Mouse (Mus musculus): Measurements from ENCODE around the gene Frmd8.
"Not testable (repeated sequence)": the region's sequence is repeated elsewhere in the genome, so short reads cannot be mapped to it uniquely, and the experiment has no call there.

The Frmd8 gene

GRCm38 (mm10) chr19:5885838-5886237 is 10.8 kb upstream of the Frmd8 start:
- DNase-seq (ENCODE audit: low spot score in 2 of 2): no peak

GRCm38 (mm10) chr19:5883935-5884334 is 8.9 kb upstream of the Frmd8 start:
- DNase-seq (ENCODE audit: low spot score in 2 of 2): no peak

GRCm38 (mm10) chr19:5882079-5882478 is 7.0 kb upstream of the Frmd8 start:
- DNase-seq (ENCODE audit: low spot score in 2 of 2): not testable (repeated sequence)

GRCm38 (mm10) chr19:5881155-5881554 is 6.1 kb upstream of the Frmd8 start:
- DNase-seq (ENCODE audit: low spot score in 2 of 2): no peak

- no peak for DNase-seq (ENCODE audit: low spot score in 2 of 2)
Observed at GRCm38 (mm10) chr19:5879735-5880134, 4.7 kb upstream of the Frmd8 start.

- DNase-seq (ENCODE audit: low spot score in 2 of 2): no peak
Observed at GRCm38 (mm10) chr19:5878916-5879315, 3.8 kb upstream of the Frmd8 start.

GRCm38 (mm10) chr19:5878362-5878722 is 3.3 kb upstream of the Frmd8 start:
- no peak for DNase-seq (ENCODE audit: low spot score in 2 of 2)

- DNase-seq (ENCODE audit: low spot score in 2 of 2): peak; percentile 50 to 74
Observed at GRCm38 (mm10) chr19:5877618-5878361, 2.7 kb upstream of the Frmd8 start, which contains the start of gene Slc25a45. Gene Slc25a45 (plus strand): TSS chr19:5877808.

- no peak for DNase-seq (ENCODE audit: low spot score in 2 of 2)
Observed at GRCm38 (mm10) chr19:5874391-5874968, 594 bp downstream of the Frmd8 start.

- no peak for DNase-seq (ENCODE audit: low spot score in 2 of 2)
Observed at GRCm38 (mm10) chr19:5872931-5873556, 2.0 kb downstream of the Frmd8 start.

- DNase-seq (ENCODE audit: low spot score in 2 of 2): no peak
Observed at GRCm38 (mm10) chr19:5872528-5872927, 2.5 kb downstream of the Frmd8 start.

- no peak for DNase-seq (ENCODE audit: low spot score in 2 of 2)
Observed at GRCm38 (mm10) chr19:5871683-5872082, 3.4 kb downstream of the Frmd8 start.

- no peak for DNase-seq (ENCODE audit: low spot score in 2 of 2)
Observed at GRCm38 (mm10) chr19:5871273-5871672, 3.8 kb downstream of the Frmd8 start.

GRCm38 (mm10) chr19:5868096-5868495 is 7.0 kb downstream of the Frmd8 start:
- DNase-seq (ENCODE audit: low spot score in 2 of 2): no peak

- no peak for DNase-seq (ENCODE audit: low spot score in 2 of 2)
Observed at GRCm38 (mm10) chr19:5864710-5865398, 10.2 kb downstream of the Frmd8 start.

- no peak for DNase-seq (ENCODE audit: low spot score in 2 of 2)
Observed at GRCm38 (mm10) chr19:5863776-5864175, 11.3 kb downstream of the Frmd8 start.

- no peak for DNase-seq (ENCODE audit: low spot score in 2 of 2)
Observed at GRCm38 (mm10) chr19:5862335-5863085, 12.6 kb downstream of the Frmd8 start.

GRCm38 (mm10) chr19:5856604-5857003 is 18.5 kb downstream of the Frmd8 start:
- no peak for DNase-seq (ENCODE audit: low spot score in 2 of 2)

GRCm38 (mm10) chr19:5852035-5852722 is 22.9 kb downstream of the Frmd8 start:
- DNase-seq (ENCODE audit: low spot score in 2 of 2): no peak

GRCm38 (mm10) chr19:5851481-5851971 is 23.5 kb downstream of the Frmd8 start:
- DNase-seq (ENCODE audit: low spot score in 2 of 2): no peak

- no peak for DNase-seq (ENCODE audit: low spot score in 2 of 2)
Observed at GRCm38 (mm10) chr19:5850860-5851259, 24.2 kb downstream of the Frmd8 start.
